Mouse (Mus musculus): ENCODE measurements around the gene Nr1d2. TPM values are rescaled to one million over a fixed set of nuclear protein-coding genes. Genes with fewer than 3 reads are reported as not detected.
"Not testable (repeated sequence)": the region's sequence is repeated elsewhere in the genome, so short reads cannot be mapped to it uniquely, and the experiment has no call there.

Gene Nr1d2
- polyA plus RNA-seq, 1 experiment from 2014 or later: 9.9 TPM

DNA sequence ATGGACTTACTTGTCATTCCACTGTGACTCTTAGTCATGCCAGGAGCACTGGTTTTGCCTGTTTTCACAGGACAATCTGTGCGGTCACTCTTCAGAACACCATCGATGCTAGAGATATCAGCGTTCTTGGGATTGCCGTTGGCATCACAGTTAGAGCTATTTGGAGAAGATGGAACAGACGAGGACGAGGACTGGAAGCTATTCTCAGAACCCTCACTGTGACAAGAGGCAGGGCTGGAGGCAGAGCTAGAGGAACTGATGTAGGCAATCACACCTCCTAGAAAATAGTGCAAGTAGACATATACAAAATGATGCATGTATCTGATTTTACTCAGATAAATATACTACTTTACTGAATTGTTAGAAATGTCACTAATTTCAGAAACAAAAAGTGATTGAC is 16.9 kb downstream of the Nr1d2 start:
- no peak for ATAC-seq (ENCODE audit: insufficient number of reproducible peaks, insufficient read depth, low FRiP score, low read depth)
- H3K27ac ChIP-seq (ENCODE audit: low read length): no peak overlapping the region
- no peak overlapping the region for H3K4me2 ChIP-seq (replicated peaks; ENCODE audit: low read depth, low read length)
- no peaks in the 10 kb centered on the region for H3K36me3 ChIP-seq (ENCODE audit: control insufficient read depth, insufficient read depth, low read length)
- H3K9me3 ChIP-seq (ENCODE audit: control insufficient read depth, low read depth, low read length): no peaks in the 10 kb centered on the region
- no peaks in the 10 kb centered on the region for H3K4me1 ChIP-seq (ENCODE audit: control insufficient read depth, insufficient read depth, low read length)
- H3K4me3 ChIP-seq (ENCODE audit: low read depth, low read length): no peak overlapping the region
- 94% methylated on average over 6 of the region's 6 CpGs for WGBS
- no peaks in the 10 kb centered on the region for H3K27me3 ChIP-seq (ENCODE audit: control insufficient read depth, insufficient read depth, low read length)
- no peak overlapping the region for H3K9ac ChIP-seq (replicated peaks; ENCODE audit: low read depth, low read length)

DNA sequence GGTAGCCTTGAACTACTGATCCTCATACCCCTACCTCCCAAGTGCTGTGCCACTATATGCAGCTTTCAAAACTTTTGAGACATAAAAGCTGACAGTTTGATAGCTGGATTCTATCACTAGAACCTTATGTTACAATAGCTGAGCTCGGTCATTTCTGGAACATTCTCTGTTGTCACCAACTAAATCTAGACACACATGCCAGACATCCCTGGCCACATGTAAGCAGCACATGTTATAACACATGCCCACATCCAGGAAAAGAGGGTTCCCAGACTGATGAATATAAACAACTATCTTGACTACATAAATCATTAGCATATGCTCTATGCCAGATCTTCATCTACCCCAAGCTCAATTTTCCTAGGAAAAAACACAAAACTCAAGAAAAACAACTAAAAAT is 21.8 kb downstream of the Nr1d2 start:
- 77% methylated on average over 1 of the region's 1 CpGs for WGBS
- Histone ChIP-seq H3K9me3 (ENCODE audit: control insufficient read depth, low read depth, low read length) (no peaks in the 10 kb centered on the region), H3K36me3 (ENCODE audit: control insufficient read depth, insufficient read depth, low read length) (no peaks in the 10 kb centered on the region), H3K4me2 (replicated peaks; ENCODE audit: low read depth, low read length) (no peak overlapping the region), H3K27ac (ENCODE audit: low read length) (no peak overlapping the region), H3K9ac (replicated peaks; ENCODE audit: low read depth, low read length) (no peak overlapping the region), H3K27me3 (ENCODE audit: control insufficient read depth, insufficient read depth, low read length) (no peaks in the 10 kb centered on the region), H3K4me1 (ENCODE audit: control insufficient read depth, insufficient read depth, low read length) (no peaks in the 10 kb centered on the region), H3K4me3 (ENCODE audit: low read depth, low read length) (no peak overlapping the region)
- ATAC-seq (ENCODE audit: insufficient number of reproducible peaks, insufficient read depth, low FRiP score, low read depth): no peak

DNA sequence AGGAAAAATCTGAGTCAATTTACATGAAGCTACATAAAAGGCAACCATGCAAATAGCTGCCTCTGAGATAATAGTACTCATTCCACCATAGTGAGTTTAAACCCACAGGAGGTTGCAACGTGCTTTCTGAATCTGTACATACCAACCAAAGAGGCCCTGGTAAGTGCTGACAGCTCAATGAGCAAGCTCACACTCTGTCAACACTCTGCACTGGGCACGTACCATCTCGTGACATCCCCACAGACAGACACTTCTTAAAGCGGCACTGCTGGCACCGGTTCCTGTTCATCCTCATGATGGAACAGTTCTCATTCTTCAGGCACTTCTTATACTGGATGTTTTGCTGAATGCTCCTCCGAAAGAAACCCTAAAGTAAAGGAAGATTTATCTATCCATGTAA is 22.5 kb downstream of the Nr1d2 start:
- 93% methylated on average over 6 of the region's 6 CpGs for WGBS
- Histone ChIP-seq H3K27me3 (ENCODE audit: control insufficient read depth, insufficient read depth, low read length) (no peaks in the 10 kb centered on the region), H3K36me3 (ENCODE audit: control insufficient read depth, insufficient read depth, low read length) (no peaks in the 10 kb centered on the region), H3K9ac (replicated peaks; ENCODE audit: low read depth, low read length) (no peak overlapping the region), H3K9me3 (ENCODE audit: control insufficient read depth, low read depth, low read length) (no peaks in the 10 kb centered on the region), H3K4me1 (ENCODE audit: control insufficient read depth, insufficient read depth, low read length) (no peaks in the 10 kb centered on the region), H3K4me2 (replicated peaks; ENCODE audit: low read depth, low read length) (no peak overlapping the region), H3K27ac (ENCODE audit: low read length) (no peak overlapping the region), H3K4me3 (ENCODE audit: low read depth, low read length) (no peak overlapping the region)
- no peak for ATAC-seq (ENCODE audit: insufficient number of reproducible peaks, insufficient read depth, low FRiP score, low read depth)

DNA sequence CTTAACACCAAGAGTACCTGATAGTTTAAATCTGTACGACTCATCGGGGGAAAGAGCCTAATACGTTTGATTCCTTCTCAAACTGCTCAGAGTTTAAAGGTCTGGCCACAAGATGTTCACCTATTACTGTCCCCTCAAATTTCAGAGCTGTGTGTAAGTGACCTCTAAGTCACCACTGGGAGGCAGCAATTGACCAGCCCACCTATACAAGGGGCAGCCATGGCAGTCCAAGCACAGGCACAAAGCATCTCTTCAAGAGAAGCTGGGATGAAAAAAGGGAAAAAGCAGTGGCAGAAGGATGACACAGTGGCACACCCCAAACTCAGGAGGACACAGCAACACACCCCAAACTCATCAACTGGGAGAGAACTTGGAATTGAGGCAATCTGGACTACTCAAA is 28.1 kb downstream of the Nr1d2 start:
- Histone ChIP-seq H3K4me1 (ENCODE audit: control insufficient read depth, insufficient read depth, low read length) (no peaks in the 10 kb centered on the region), H3K36me3 (ENCODE audit: control insufficient read depth, insufficient read depth, low read length) (no peaks in the 10 kb centered on the region), H3K9me3 (ENCODE audit: control insufficient read depth, low read depth, low read length) (no peaks in the 10 kb centered on the region), H3K27ac (ENCODE audit: low read length) (no peak overlapping the region), H3K9ac (replicated peaks; ENCODE audit: low read depth, low read length) (no peak overlapping the region), H3K4me2 (replicated peaks; ENCODE audit: low read depth, low read length) (no peak overlapping the region), H3K4me3 (ENCODE audit: low read depth, low read length) (no peak overlapping the region), H3K27me3 (ENCODE audit: control insufficient read depth, insufficient read depth, low read length) (no peaks in the 10 kb centered on the region)
- no peak for ATAC-seq (ENCODE audit: insufficient number of reproducible peaks, insufficient read depth, low FRiP score, low read depth)
- 84% methylated on average over 3 of the region's 3 CpGs for WGBS

DNA sequence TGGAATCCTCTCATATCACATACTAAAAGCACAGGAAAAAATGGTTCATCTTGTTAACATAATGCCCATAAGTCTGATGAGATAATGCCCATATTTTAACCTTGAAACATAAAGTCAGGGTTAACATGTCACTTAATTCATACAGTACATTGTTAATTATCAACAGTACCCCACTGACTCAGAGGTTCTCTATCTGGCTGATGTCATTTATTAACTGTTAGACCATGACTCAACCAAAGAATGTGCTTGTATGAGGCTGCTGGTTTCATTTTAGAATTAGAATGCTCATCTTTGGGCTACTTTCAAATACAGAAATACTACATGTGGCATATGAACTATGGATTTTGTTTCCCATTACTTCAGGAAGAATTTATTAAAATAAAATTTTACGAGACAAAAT is 34.6 kb downstream of the Nr1d2 start:
- not testable (repeated sequence) for ATAC-seq (ENCODE audit: insufficient number of reproducible peaks, insufficient read depth, low FRiP score, low read depth); H3K4me3 ChIP-seq (ENCODE audit: low read depth, low read length); H3K4me1 ChIP-seq (ENCODE audit: control insufficient read depth, insufficient read depth, low read length)

DNA sequence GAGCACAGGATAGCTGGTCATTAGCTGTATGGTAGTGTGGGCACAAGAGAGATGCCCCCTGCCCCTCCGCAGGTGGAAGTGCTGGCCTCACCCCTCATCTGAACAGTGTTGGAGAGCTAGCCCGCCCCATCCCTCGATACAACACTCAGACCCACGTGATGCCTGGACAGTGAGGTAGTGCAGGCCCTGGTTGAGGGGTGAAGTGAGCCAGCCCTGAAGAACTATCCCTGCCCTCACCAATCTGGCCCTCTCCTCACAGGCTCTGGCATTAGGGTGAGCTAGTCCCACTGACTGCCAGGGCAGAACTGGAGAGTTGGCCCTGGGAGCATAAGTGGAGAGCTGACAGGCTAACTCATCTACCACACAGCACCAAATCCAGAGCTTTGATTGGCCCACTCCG is 37.5 kb downstream of the Nr1d2 start:
- Histone ChIP-seq H3K36me3 (ENCODE audit: control insufficient read depth, insufficient read depth, low read length) (no peaks in the 10 kb centered on the region), H3K4me1 (ENCODE audit: control insufficient read depth, insufficient read depth, low read length) (no peaks in the 10 kb centered on the region), H3K9me3 (ENCODE audit: control insufficient read depth, low read depth, low read length) (no peaks in the 10 kb centered on the region), H3K27me3 (ENCODE audit: control insufficient read depth, insufficient read depth, low read length) (no peaks in the 10 kb centered on the region), H3K4me3 (ENCODE audit: low read depth, low read length) (no peak overlapping the region), H3K4me2 (replicated peaks; ENCODE audit: low read depth, low read length) (no peak overlapping the region), H3K9ac (replicated peaks; ENCODE audit: low read depth, low read length) (no peak overlapping the region), H3K27ac (ENCODE audit: low read length) (no peak overlapping the region)
- 95% methylated on average over 5 of the region's 5 CpGs for WGBS
- ATAC-seq (ENCODE audit: insufficient number of reproducible peaks, insufficient read depth, low FRiP score, low read depth): no peak

More for the DNA sequence above, 34.6 kb downstream of the Nr1d2 start:
- not testable (repeated sequence) for H3K9me3 ChIP-seq (ENCODE audit: control insufficient read depth, low read depth, low read length); H3K27me3 ChIP-seq (ENCODE audit: control insufficient read depth, insufficient read depth, low read length); H3K27ac ChIP-seq (ENCODE audit: low read length); H3K36me3 ChIP-seq (ENCODE audit: control insufficient read depth, insufficient read depth, low read length); H3K4me2 ChIP-seq (replicated peaks; ENCODE audit: low read depth, low read length); H3K9ac ChIP-seq (replicated peaks; ENCODE audit: low read depth, low read length)
- 87% methylated on average over 1 of the region's 1 CpGs for WGBS

DNA sequence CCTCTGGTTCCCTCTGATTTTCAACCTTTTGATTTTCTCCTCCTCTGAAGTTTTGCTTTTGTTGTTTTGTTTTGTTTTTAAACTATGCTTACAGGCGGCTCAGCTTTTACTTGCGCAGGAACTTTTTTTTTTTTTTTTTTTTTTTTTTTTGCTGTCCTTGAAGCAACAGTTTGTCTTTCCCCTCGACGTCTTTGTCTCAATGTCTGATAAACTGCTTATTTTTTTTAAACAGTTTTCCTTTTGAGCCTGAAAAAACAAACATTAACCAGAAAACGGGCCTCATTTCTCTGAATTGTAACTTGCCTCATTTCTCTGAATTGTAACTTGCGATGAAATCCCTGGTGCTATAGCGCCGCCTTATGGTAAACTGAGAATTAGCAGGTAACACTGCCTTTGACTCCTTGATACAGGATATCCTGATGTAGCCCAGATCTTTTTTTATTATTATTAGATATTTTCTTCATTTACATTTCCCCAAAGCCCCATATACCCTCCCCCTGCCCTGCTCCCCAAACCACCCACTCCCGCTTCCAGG is 52.0 kb downstream of the Nr1d2 start:
- H3K4me2 ChIP-seq (replicated peaks; ENCODE audit: low read depth, low read length): no peak overlapping the region
- H3K4me3 ChIP-seq (ENCODE audit: low read depth, low read length): no peak overlapping the region
- no peaks in the 10 kb centered on the region for H3K27me3 ChIP-seq (ENCODE audit: control insufficient read depth, insufficient read depth, low read length)
- H3K9me3 ChIP-seq (ENCODE audit: control insufficient read depth, low read depth, low read length): no peaks in the 10 kb centered on the region
- WGBS: 46% methylated on average over 9 of the region's 9 CpGs
- H3K36me3 ChIP-seq (ENCODE audit: control insufficient read depth, insufficient read depth, low read length): no peaks in the 10 kb centered on the region
- ATAC-seq (ENCODE audit: insufficient number of reproducible peaks, insufficient read depth, low FRiP score, low read depth): no peak
- no peak overlapping the region for H3K9ac ChIP-seq (replicated peaks; ENCODE audit: low read depth, low read length)
- no peak overlapping the region for H3K27ac ChIP-seq (ENCODE audit: low read length)
- H3K4me1 ChIP-seq (ENCODE audit: control insufficient read depth, insufficient read depth, low read length): no peaks in the 10 kb centered on the region

DNA sequence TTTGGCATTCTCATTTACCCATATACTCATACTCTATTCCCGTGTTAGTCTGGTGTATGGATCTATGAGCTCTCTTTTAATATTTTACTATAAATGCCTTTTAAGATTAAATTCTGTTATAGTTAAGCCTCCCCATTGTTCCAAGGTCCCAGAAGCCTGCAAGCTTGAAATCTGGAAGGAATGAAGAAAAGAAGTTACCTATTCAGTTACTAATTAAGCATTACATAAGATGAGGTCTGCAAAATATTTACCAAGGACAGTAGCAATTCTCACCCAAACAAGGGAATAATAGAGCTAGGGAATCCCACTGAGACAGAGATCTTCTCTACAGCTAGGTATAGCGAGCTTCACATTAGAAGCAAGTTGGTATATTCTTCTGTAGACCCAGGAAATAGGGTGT is 61.4 kb downstream of the Nr1d2 start:
- WGBS: 69% methylated on average over 2 of the region's 2 CpGs
- not testable (repeated sequence) for ATAC-seq (ENCODE audit: insufficient number of reproducible peaks, insufficient read depth, low FRiP score, low read depth)

DNA sequence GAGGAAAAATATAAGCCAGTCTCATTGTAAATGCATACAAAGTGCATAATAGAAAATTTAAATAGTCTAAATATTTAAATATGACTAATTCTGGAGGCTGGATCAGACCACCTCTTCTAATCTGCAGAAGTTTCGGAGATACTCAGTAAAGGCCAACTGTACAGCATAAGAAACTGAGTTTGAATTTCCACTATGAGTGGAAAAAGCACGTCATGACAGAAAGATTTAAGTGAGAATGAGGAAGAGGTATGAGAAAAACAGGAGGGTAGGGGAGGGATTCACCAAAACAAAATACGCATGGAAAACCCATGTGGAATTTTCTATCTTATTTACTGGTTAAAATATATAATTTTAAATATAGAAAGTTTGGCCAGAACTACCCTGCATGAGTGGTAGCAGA is 71.3 kb downstream of the Nr1d2 start:
- Histone ChIP-seq H3K36me3 (ENCODE audit: control insufficient read depth, insufficient read depth, low read length) (no peaks in the 10 kb centered on the region), H3K4me3 (ENCODE audit: low read depth, low read length) (no peak overlapping the region), H3K9ac (replicated peaks; ENCODE audit: low read depth, low read length) (no peak overlapping the region), H3K27ac (ENCODE audit: low read length) (no peak overlapping the region), H3K27me3 (ENCODE audit: control insufficient read depth, insufficient read depth, low read length) (no peaks in the 10 kb centered on the region), H3K4me1 (ENCODE audit: control insufficient read depth, insufficient read depth, low read length) (no peaks in the 10 kb centered on the region), H3K9me3 (ENCODE audit: control insufficient read depth, low read depth, low read length) (no peaks in the 10 kb centered on the region), H3K4me2 (replicated peaks; ENCODE audit: low read depth, low read length) (no peak overlapping the region)
- ATAC-seq (ENCODE audit: insufficient number of reproducible peaks, insufficient read depth, low FRiP score, low read depth): no peak
- WGBS: 89% methylated on average over 3 of the region's 3 CpGs

More for the DNA sequence above, 61.4 kb downstream of the Nr1d2 start:
- H3K9me3 ChIP-seq (ENCODE audit: control insufficient read depth, low read depth, low read length); H3K27me3 ChIP-seq (ENCODE audit: control insufficient read depth, insufficient read depth, low read length); H3K4me3 ChIP-seq (ENCODE audit: low read depth, low read length); H3K36me3 ChIP-seq (ENCODE audit: control insufficient read depth, insufficient read depth, low read length); H3K27ac ChIP-seq (ENCODE audit: low read length); H3K4me1 ChIP-seq (ENCODE audit: control insufficient read depth, insufficient read depth, low read length); H3K4me2 ChIP-seq (replicated peaks; ENCODE audit: low read depth, low read length); H3K9ac ChIP-seq (replicated peaks; ENCODE audit: low read depth, low read length): not testable (repeated sequence)

Data from stomach, embryonic 14.5 days (tissue).